Mouse (Mus musculus) liver, adult 2 months (tissue): Measurements from ENCODE around the gene Stx17. TPM values are rescaled to one million over a fixed set of nuclear protein-coding genes. Genes with fewer than 3 reads are reported as not detected.

Source experiments
- DNase-seq: peaks from one replicate; pipeline ENCODE4 v3.0.0-alpha.2; 2011; ENCODE audit warnings: low read depth, low spot score; ENCODE audit errors: extremely low read depth
- H3K27ac ChIP-seq: fragments of 200-500 bp; replicated peaks from 2 replicates; pipeline ENCODE4 v1.5.1; 2012; ENCODE audit warnings: low read depth, mild to moderate bottlenecking, control low read depth, inconsistent platforms, low read length; ENCODE audit not compliant: insufficient read depth
- H3K27me3 ChIP-seq: fragments of 200-500 bp; 2 replicates; pipeline ENCODE4 v1.6.1; 2012; ENCODE audit warnings: mild to moderate bottlenecking, moderate library complexity, low read length, inconsistent platforms; ENCODE audit not compliant: control insufficient read depth, insufficient read depth
- H3K36me3 ChIP-seq: fragments of 200-500 bp; 2 replicates; pipeline ENCODE4 v1.6.1; 2012; ENCODE audit warnings: low read length, inconsistent platforms; ENCODE audit not compliant: control insufficient read depth, insufficient read depth
- H3K4me1 ChIP-seq: fragments of 200-500 bp; 2 replicates; pipeline ENCODE4 v1.6.1; 2011; ENCODE audit warnings: low read length; ENCODE audit not compliant: control insufficient read depth, insufficient read depth
- H3K4me3 ChIP-seq: fragments of 200-500 bp; 2 replicates; pipeline ENCODE4 v1.5.1; 2011; ENCODE audit warnings: low read depth, mild to moderate bottlenecking, control low read depth, low read length, moderate library complexity; ENCODE audit not compliant: insufficient read depth
- H3K79me2 ChIP-seq: fragments of 200-500 bp; 2 replicates; pipeline ENCODE4 v1.6.1; 2012; ENCODE audit warnings: inconsistent platforms, mild to moderate bottlenecking, low read length, moderate library complexity; ENCODE audit not compliant: control insufficient read depth, insufficient read depth
- H3K9ac ChIP-seq: fragments of 200-500 bp; 2 replicates; pipeline ENCODE4 v1.6.1; 2012; ENCODE audit warnings: low read depth, mild to moderate bottlenecking, control low read depth, inconsistent platforms, low read length
- CTCF ChIP-seq: fragments of 200-500 bp; IDR thresholded peaks from 2 replicates; pipeline ENCODE4 v1.5.1; 2011; ENCODE audit warnings: low read depth, low read length, control low read depth
- POLR2A ChIP-seq: fragments of 200-500 bp; IDR thresholded peaks from 2 replicates; pipeline ENCODE4 v1.6.1; 2011; ENCODE audit warnings: low read length, control low read depth; ENCODE audit not compliant: insufficient read depth; ENCODE audit errors: extremely low read depth
- WGBS: fragments of 180-500 bp; shearing (Covaris S2); methylation state at CpG from one replicate; pipeline ENCODE4 v1.1.7; 2018; 5-methylcytosine and 5-hydroxymethylcytosine counted together
- polyA plus RNA-seq: library from polyadenylated mRNA; depleted of rRNA; stranded (reverse); fragments of >200 nt; gene quantifications from 2 replicates; pipeline ENCODE4 v1.2.3, GENCODE M21; 2012
- total RNA-seq: library from RNA; depleted of rRNA; stranded (reverse); fragments of >200 nt; gene quantifications from 2 replicates; pipeline ENCODE4 v1.2.3, GENCODE M21; 2014

Gene Stx17
- total and polyA plus RNA-seq, 2 experiments: 5.2 to 9.0 TPM

GRCm38 (mm10) chr4:48163851-48164250 is 39.1 kb downstream of the Stx17 start:
- Histone ChIP-seq H3K4me3 (no peak overlapping the region), H3K79me2 (no peaks in the 10 kb centered on the region), H3K27ac (no peak overlapping the region), H3K9ac (no peak overlapping the region), H3K27me3 (no peaks in the 10 kb centered on the region), H3K36me3 (peaks cover 24% of the 10 kb centered on the region), H3K4me1 (no peaks in the 10 kb centered on the region)
- TF ChIP-seq POLR2A: no peak
- TF ChIP-seq CTCF: no peak
- 82% methylated on average over 5 of the region's 5 CpGs for WGBS
- no peak for DNase-seq

- WGBS: 91% methylated on average over 3 of the region's 3 CpGs
- H3K27ac ChIP-seq: no peak overlapping the region
- no peak overlapping the region for H3K9ac ChIP-seq
- no peaks in the 10 kb centered on the region for H3K4me1 ChIP-seq
- H3K36me3 ChIP-seq: no peaks in the 10 kb centered on the region; the same call in 1 of the 2 replicates
- H3K79me2 ChIP-seq: no peaks in the 10 kb centered on the region
- TF ChIP-seq CTCF: no peak
- no peak for TF ChIP-seq POLR2A
- no peak for DNase-seq
- no peaks in the 10 kb centered on the region for H3K27me3 ChIP-seq
- H3K4me3 ChIP-seq: no peak overlapping the region
Observed at GRCm38 (mm10) chr4:48175666-48176065, 51.0 kb downstream of the Stx17 start.

- WGBS: 76% methylated on average over 2 of the region's 2 CpGs
- Histone ChIP-seq H3K79me2 (no peaks in the 10 kb centered on the region), H3K4me1 (no peaks in the 10 kb centered on the region), H3K36me3 (peaks cover 4% of the 10 kb centered on the region), H3K27ac (no peak overlapping the region), H3K27me3 (no peaks in the 10 kb centered on the region), H3K4me3 (no peak overlapping the region), H3K9ac (no peak overlapping the region)
- TF ChIP-seq POLR2A (no peak), CTCF (no peak)
- DNase-seq: no peak
Observed at GRCm38 (mm10) chr4:48180922-48181321, 56.2 kb downstream of the Stx17 start.

DNA sequence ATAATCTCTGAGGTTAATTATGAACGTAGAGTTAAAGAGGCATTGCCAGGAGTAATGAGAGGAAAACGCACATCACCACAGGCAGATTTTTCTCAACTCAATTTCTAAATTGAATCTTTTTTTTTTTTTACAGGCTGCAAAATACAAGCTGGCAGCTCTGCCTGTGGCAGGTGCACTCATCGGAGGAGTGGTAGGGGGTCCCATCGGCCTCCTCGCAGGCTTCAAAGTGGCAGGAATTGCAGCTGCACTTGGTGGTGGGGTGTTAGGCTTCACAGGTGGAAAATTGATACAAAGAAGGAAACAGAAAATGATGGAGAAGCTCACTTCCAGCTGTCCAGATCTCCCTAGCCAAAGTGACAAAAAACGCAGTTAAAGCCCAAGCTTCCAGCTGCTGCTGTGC is 56.7 kb downstream of the Stx17 start:
- peaks cover 4% of the 10 kb centered on the region for H3K36me3 ChIP-seq
- H3K4me1 ChIP-seq: no peaks in the 10 kb centered on the region
- TF ChIP-seq POLR2A: no peak
- TF ChIP-seq CTCF: no peak
- H3K4me3 ChIP-seq: no peak overlapping the region
- no peak for DNase-seq
- no peaks in the 10 kb centered on the region for H3K79me2 ChIP-seq
- no peak overlapping the region for H3K9ac ChIP-seq
- WGBS: 91% methylated on average over 6 of the region's 6 CpGs
- no peaks in the 10 kb centered on the region for H3K27me3 ChIP-seq
- H3K27ac ChIP-seq: no peak overlapping the region

GRCm38 (mm10) chr4:48182115-48182806 is 57.5 kb downstream of the Stx17 start:
- Histone ChIP-seq H3K4me3 (no peak overlapping the region), H3K27ac (no peak overlapping the region), H3K79me2 (no peaks in the 10 kb centered on the region), H3K4me1 (no peaks in the 10 kb centered on the region), H3K27me3 (no peaks in the 10 kb centered on the region), H3K9ac (no peak overlapping the region), H3K36me3 (peaks cover 4% of the 10 kb centered on the region)
- no peak for DNase-seq
- WGBS: 95% methylated on average over 8 of the region's 8 CpGs
- TF ChIP-seq POLR2A (no peak), CTCF (no peak)

GRCm38 (mm10) chr4:48197925-48198324 is 73.2 kb downstream of the Stx17 start:
- 90% methylated on average over 3 of the region's 3 CpGs for WGBS
- Histone ChIP-seq H3K9ac (no peak overlapping the region), H3K27ac (no peak overlapping the region), H3K27me3 (no peaks in the 10 kb centered on the region), H3K79me2 (no peaks in the 10 kb centered on the region), H3K36me3 (peaks cover 21% of the 10 kb centered on the region), H3K4me3 (no peak overlapping the region), H3K4me1 (peaks cover 4% of the 10 kb centered on the region; the same call in 1 of the 2 replicates)
- DNase-seq: no peak
- TF ChIP-seq CTCF (no peak), POLR2A (no peak)
